Mouse (Mus musculus) embryonic fibroblast, embryonic 13.5 days (primary cell): ENCODE data around the gene Tmem186.

Experiments
- CTCF ChIP-seq: IDR thresholded peaks from 2 replicates; pipeline ENCODE4 v1.5.1; 2011; ENCODE audit warnings: mild to moderate bottlenecking, control low read depth, low read length, moderate library complexity, borderline replicate concordance; ENCODE audit not compliant: insufficient read depth
- POLR2A ChIP-seq: IDR thresholded peaks from 2 replicates; pipeline ENCODE4 v1.6.1; 2011; ENCODE audit warnings: low read depth, mild to moderate bottlenecking, control low read depth, low read length, moderate library complexity

DNA sequence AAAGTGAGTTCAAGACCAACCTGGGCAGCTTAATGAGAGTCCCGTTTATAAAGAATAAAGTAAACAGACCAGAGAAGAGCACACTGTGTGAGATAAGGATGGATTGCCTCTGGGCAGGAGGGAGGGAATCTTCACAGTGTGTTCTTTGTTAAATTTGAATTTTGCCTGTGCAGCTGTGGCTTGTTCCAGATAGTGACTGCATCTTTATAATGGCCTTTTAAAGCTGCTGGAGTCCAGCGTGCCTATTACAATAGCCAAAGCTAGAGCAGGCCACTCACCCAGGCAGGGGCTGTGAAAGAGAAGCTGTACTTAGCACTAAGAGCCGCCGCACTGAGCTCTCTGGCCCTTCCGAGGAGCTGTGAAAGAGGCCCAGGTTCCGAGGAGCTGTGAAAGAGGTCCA lies 8.0 kb upstream of the Tmem186 start:
- TF ChIP-seq CTCF (no peak), POLR2A (no peak)
